In genomic region chr7:118996137-118996837, GRCm38 (mm10) we compare ENCODE assay signal across 8 mouse cellular contexts. TPM values are rescaled to one million over a fixed set of nuclear protein-coding genes. Genes with fewer than 3 reads are reported as not detected.
DNase-seq lines count a peak whose midpoint lies in the region; ATAC-seq and TF ChIP-seq lines count a peak whose summit lies in the region.

No protein-coding gene starts in this region.

- no peaks in the 10 kb centered on the region for H3K36me3 ChIP-seq in ES-E14 (ENCODE audit: control insufficient read depth, insufficient read depth, low read length, poor library complexity, severe bottlenecking)
- no peaks in the 10 kb centered on the region for H3K36me3 ChIP-seq in forebrain, embryonic 15.5 days
- no peaks in the 10 kb centered on the region for H3K36me3 ChIP-seq in lung, embryonic 15.5 days
- no peaks in the 10 kb centered on the region for H3K36me3 ChIP-seq in thymus, adult 2 months (ENCODE audit: control insufficient read depth, insufficient read depth, low read length)

- TF ChIP-seq CTCF in layer of hippocampus, adult 2 months (conservative IDR thresholded peaks at IDR 0.05): peak; percentile 98
- no peak; the same call in 1 of the 2 replicates for TF ChIP-seq CTCF in thymus, adult 2 months (IDR thresholded peaks at IDR 0.05; ENCODE audit: borderline replicate concordance, control insufficient read depth, extremely low read depth, insufficient read depth, low read length, poor library complexity)

- no peak overlapping the region for H3K4me3 ChIP-seq in ES-E14 (ENCODE audit: insufficient read depth in 1 of 2, low read depth in 1 of 2, low read length in 2 of 2, poor library complexity in 1 of 2, severe bottlenecking in 1 of 2)
- no peak overlapping the region for H3K4me3 ChIP-seq in forebrain, embryonic 15.5 days
- H3K4me3 ChIP-seq in layer of hippocampus, adult 2 months: no peak overlapping the region
- H3K4me3 ChIP-seq in lung, embryonic 15.5 days: 0 out of 2 replicates have a peak overlapping the region, but pooled peaks have one; percentile 62
- no peak overlapping the region for H3K4me3 ChIP-seq in thymus, adult 2 months (ENCODE audit: control insufficient read depth, insufficient read depth, low read length)

- H3K4me1 ChIP-seq in ES-E14 (ENCODE audit: control insufficient read depth in 2 of 2, insufficient read depth in 2 of 2, low read length in 2 of 2, poor library complexity in 1 of 2): peaks cover 2 to 21% of the 10 kb centered on the region in 2 experiments; a peak in 3 of 4 replicates
- H3K4me1 ChIP-seq in forebrain, embryonic 15.5 days: peaks cover 45% of the 10 kb centered on the region
- H3K4me1 ChIP-seq in lung, embryonic 15.5 days: peaks cover 39% of the 10 kb centered on the region
- H3K4me1 ChIP-seq in thymus, adult 2 months (replicated peaks; ENCODE audit: control insufficient read depth, insufficient read depth, low read length): peaks cover 17% of the 10 kb centered on the region

- 11% methylated on average over 13 of the region's 13 CpGs for WGBS in forebrain, embryonic 15.5 days
- 5% methylated on average over 13 of the region's 13 CpGs for WGBS in lung, embryonic 15.5 days
- 12% methylated on average over 13 of the region's 13 CpGs for WGBS in thymus, adult 2 months

- peak overlapping the region; percentile 90 for H3K4me2 ChIP-seq in forebrain, embryonic 15.5 days (replicated peaks)
- peak overlapping the region; percentile 95 for H3K4me2 ChIP-seq in lung, embryonic 15.5 days

- no peak for TF ChIP-seq POLR2A in thymus, adult 2 months (IDR thresholded peaks at IDR 0.05; ENCODE audit: control insufficient read depth, extremely low read depth, insufficient read depth, low read length, poor library complexity)

- H3K27me3 ChIP-seq in forebrain, embryonic 15.5 days: no peaks in the 10 kb centered on the region
- H3K27me3 ChIP-seq in lung, embryonic 15.5 days: no peaks in the 10 kb centered on the region
- H3K27me3 ChIP-seq in thymus, adult 2 months (ENCODE audit: control insufficient read depth, insufficient read depth, low read length): peaks cover 11% of the 10 kb centered on the region

- in situ Hi-C loops in ES-E14 (cut with MboI; ENCODE audit: low sequenced_read_pairs in 2 of 2, unreplicated experiment in 2 of 2): loop anchor here (5.0 to 10.0 kb wide), 3 partner anchors 121 to 231 kb away; no protein-coding TSS in a partner anchor

- no peak overlapping the region for H3K27ac ChIP-seq in ES-E14 (ENCODE audit: insufficient read depth, low read depth, low read length, poor library complexity, severe bottlenecking)
- H3K27ac ChIP-seq in forebrain, embryonic 15.5 days (replicated peaks): no peak overlapping the region
- H3K27ac ChIP-seq in layer of hippocampus, adult 2 months: no peak overlapping the region
- H3K27ac ChIP-seq in lung, embryonic 15.5 days: no peak overlapping the region
- no peak overlapping the region for H3K27ac ChIP-seq in thymus, adult 2 months (ENCODE audit: control insufficient read depth, insufficient read depth, low read length)

- ATAC-seq in forebrain, embryonic 15.5 days (replicated peaks): peak; percentile 35
- ATAC-seq in lung, embryonic 15.5 days (ENCODE audit: borderline replicate concordance, extremely low read depth, low FRiP score, low TSS enrichment): peak; percentile 43

- no peaks in the 10 kb centered on the region for H3K9me3 ChIP-seq in ES-E14 (ENCODE audit: control insufficient read depth, insufficient read depth, low read depth, low read length)
- H3K9me3 ChIP-seq in forebrain, embryonic 15.5 days: no peaks in the 10 kb centered on the region
- no peaks in the 10 kb centered on the region for H3K9me3 ChIP-seq in lung, embryonic 15.5 days

- H3K9ac ChIP-seq in ES-E14 (ENCODE audit: insufficient read depth, low read depth, low read length, poor library complexity, severe bottlenecking): no peak overlapping the region
- H3K9ac ChIP-seq in forebrain, embryonic 15.5 days (replicated peaks): no peak overlapping the region
- H3K9ac ChIP-seq in lung, embryonic 15.5 days: no peak overlapping the region

- peak; percentile 81 for DNase-seq in ES-E14 (ENCODE audit: low read depth, low spot score)
- peak; percentile 89 for DNase-seq in cerebellum, adult 11 months
- peak; percentile 87 for DNase-seq in heart, postnatal 4 days
- peak; percentile 83 to 89 for DNase-seq in layer of hippocampus, adult 2 months (ENCODE audit: low spot score in 2 of 2)
- DNase-seq in ovary, adult 18-20 months (ENCODE audit: low spot score): peak; percentile 54
- peak; percentile 74 for DNase-seq in thymus, adult 2 months

TF ChIP-seq in ES-E14, 5 proteins besides CTCF, POLR2A, EP300 and RAD21:
- TF ChIP-seq ZNF384 (IDR thresholded peaks at IDR 0.05; ENCODE audit: low read depth, low read length): peak; percentile 85; the same call in 1 of the 2 replicates
- no peak for TF ChIP-seq MAFK (IDR thresholded peaks at IDR 0.05; ENCODE audit: insufficient read depth, low read depth, low read length)
- TF ChIP-seq ZC3H11A (IDR thresholded peaks at IDR 0.05; ENCODE audit: borderline replicate concordance, low read depth, low read length): peak; percentile 100
- TF ChIP-seq HCFC1 (IDR thresholded peaks at IDR 0.05; ENCODE audit: borderline replicate concordance, insufficient read depth, low read length): no peak

RNA-seq across cellular contexts. Expression of gene Gprc5b, which starts 1.3 kb away (rescaled TPM):
- 7.3 and 22.3 TPM in 2 replicates for total RNA-seq in ES-E14 (2012; rRNA removed)
- polyA plus RNA-seq in forebrain, embryonic 15.5 days (2015; fragmentation: Nextera tagmentation; extraction: Ambion mirVana): 6.5 and 7.3 TPM in 2 replicates
- 10 to 100 TPM; 18.3 to 21.0 TPM for total RNA-seq in heart, postnatal 4 days (2021)
- 100 to 1,000 TPM; 124 to 134 TPM for total RNA-seq in layer of hippocampus, adult 2 months (2021)
- 5.3 and 6.7 TPM in 2 replicates for polyA plus RNA-seq in lung, embryonic 15.5 days (2015; fragmentation: Nextera tagmentation; extraction: Ambion mirVana)
- polyA plus RNA-seq in thymus, adult 2 months (2012; rRNA removed): 15.2 and 20.0 TPM in 2 replicates
